Mouse (Mus musculus) neutrophil, adult 83 days (primary cell): Measurements from ENCODE around the gene Uprt. TPM values are rescaled to one million over a fixed set of nuclear protein-coding genes. Genes with fewer than 3 reads are reported as not detected.

Experiments
- total RNA-seq, 2 experiments: library from RNA; stranded (reverse); gene quantifications; one replicate each; pipeline ENCODE4 v1.2.4; 2023

The Uprt gene
- total RNA-seq, result 10 to 100 TPM in 1 of 2 experiments, 1 to 10 TPM in 1; 6.4 to 10.4 TPM

DNA sequence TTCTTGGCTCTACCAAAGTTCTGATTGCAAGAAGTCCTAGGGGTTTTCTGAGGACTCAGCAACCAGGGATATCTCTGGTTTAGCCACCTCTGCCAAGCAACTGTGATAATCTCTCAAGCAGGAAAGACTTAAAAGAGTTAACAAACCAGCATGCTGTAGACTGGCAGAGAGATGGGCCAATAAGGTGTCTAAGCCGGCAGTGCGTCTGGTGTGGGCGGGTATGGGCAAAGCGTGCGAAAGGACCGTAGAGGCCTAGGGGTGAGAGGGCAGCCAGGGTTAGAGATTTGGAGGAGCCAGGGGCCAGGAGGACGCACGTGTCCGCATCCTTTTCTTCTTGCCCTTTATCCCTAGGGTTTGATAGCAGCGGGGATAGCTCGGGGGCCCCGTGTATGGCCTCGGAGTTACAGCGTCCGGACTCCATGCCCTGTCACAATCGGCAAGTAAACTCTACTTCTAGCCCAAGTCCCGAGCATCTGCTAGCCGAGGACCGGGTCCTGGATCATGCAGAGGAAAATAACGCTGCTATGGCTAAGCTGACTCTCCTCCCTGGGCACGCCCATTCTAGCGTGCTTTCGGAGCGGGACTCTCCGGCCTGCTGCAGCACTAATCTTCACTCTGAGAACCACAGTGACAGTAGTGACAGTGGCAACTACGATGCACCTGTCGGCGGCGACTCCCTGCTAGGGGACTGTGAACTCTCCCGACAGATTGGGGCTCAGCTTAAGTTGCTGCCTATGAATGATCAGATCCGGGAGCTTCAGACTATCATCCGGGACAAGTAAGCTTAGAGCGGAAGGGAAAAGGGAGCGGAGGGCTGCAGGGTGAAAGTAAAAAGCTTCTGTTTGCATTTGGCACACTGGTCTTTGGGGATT is at the start of gene Uprt:
TSS of gene Uprt (plus strand) at position 247 of the 872 bp plus-strand sequence.

Other genes starting within 250 kb of the Uprt start
- gene Abcb7, start 69.0 kb upstream of the Uprt start, total RNA-seq, result 10 to 100 TPM; 27.6 to 27.8 TPM
- gene Zdhhc15, start 188.2 kb downstream of the Uprt start, total RNA-seq, result 1 to 10 TPM in 1 of 2 experiments, under 1 TPM in 1; 0.92 to 1.3 TPM